Mouse (Mus musculus) intestine, postnatal 0 days (tissue): ENCODE results near the gene Amhr2. TPM values are rescaled to one million over a fixed set of nuclear protein-coding genes. Genes with fewer than 3 reads are reported as not detected.

Source experiments
- ATAC-seq: fragments of 200-750 bp; cut with Nextera tagmentation; 2 replicates; pipeline ENCODE4 v1.8.0; 2017; ENCODE audit warnings: mild to moderate bottlenecking, moderate TSS enrichment, moderate library complexity
- H3K27ac ChIP-seq: fragments of 300-500 bp; sonication (generic); 2 replicates; pipeline ENCODE4 v1.5.1; 2014; ENCODE audit warnings: mild to moderate bottlenecking, low read depth, low read length, moderate library complexity
- H3K27me3 ChIP-seq: fragments of 300-500 bp; sonication (generic); replicated peaks from 2 replicates; pipeline ENCODE4 v1.6.1; 2014; ENCODE audit warnings: low read length, mixed read lengths; ENCODE audit not compliant: control insufficient read depth, insufficient read depth
- H3K36me3 ChIP-seq: fragments of 300-500 bp; sonication (generic); 2 replicates; pipeline ENCODE4 v1.6.1; 2014; ENCODE audit warnings: mild to moderate bottlenecking, moderate library complexity; ENCODE audit not compliant: control insufficient read depth, insufficient read depth
- H3K4me1 ChIP-seq: fragments of 300-500 bp; sonication (generic); replicated peaks from 2 replicates; pipeline ENCODE4 v1.6.1; 2014; ENCODE audit warnings: antibody characterized with exemption, low read length, mixed read lengths; ENCODE audit not compliant: control insufficient read depth, insufficient read depth
- H3K4me2 ChIP-seq: fragments of 300-500 bp; sonication (generic); replicated peaks from 2 replicates; pipeline ENCODE4 v1.6.1; 2014; ENCODE audit warnings: low read depth, mild to moderate bottlenecking, moderate library complexity
- H3K4me3 ChIP-seq: fragments of 300-500 bp; sonication (generic); 2 replicates; pipeline ENCODE4 v1.5.1; 2014; ENCODE audit warnings: low read depth, low read length
- H3K9ac ChIP-seq: fragments of 300-500 bp; sonication (generic); 2 replicates; pipeline ENCODE4 v1.6.1; 2014; ENCODE audit warnings: mild to moderate bottlenecking, low read depth, low read length
- H3K9me3 ChIP-seq: fragments of 300-500 bp; sonication (generic); 2 replicates; pipeline ENCODE4 v1.6.1; 2016; ENCODE audit warnings: mixed run types; ENCODE audit not compliant: control insufficient read depth
- CTCF ChIP-seq: sonication (generic); IDR thresholded peaks from 2 replicates; pipeline ENCODE4 v1.5.1; 2016; ENCODE audit warnings: low read depth, mild to moderate bottlenecking, control low read depth, antibody characterized with exemption, moderate library complexity
- WGBS: fragments of 180-500 bp; shearing (Covaris S2); extraction: QIAGEN DNeasy Blood & Tissue Kit; methylation state at CpG from one replicate; pipeline ENCODE4 v1.1.7; 2014; 5-methylcytosine and 5-hydroxymethylcytosine counted together
- polyA plus RNA-seq: library from polyadenylated mRNA; unstranded; fragments of >200 nt; fragmentation: Nextera tagmentation; extraction: Ambion mirVana; gene quantifications from 2 replicates; pipeline ENCODE4 v1.2.1, GENCODE M21; 2015

The Amhr2 gene
- polyA plus RNA-seq, 1 experiment from 2014 or later = 0.50 TPM

GRCm38 (mm10) chr15:102499851-102500250 is 54.7 kb downstream of the Amhr2 start:
- no peaks in the 10 kb centered on the region for H3K9me3 ChIP-seq
- H3K27me3 ChIP-seq = no peaks in the 10 kb centered on the region
- H3K4me1 ChIP-seq = no peaks in the 10 kb centered on the region
- 80% methylated on average over 6 of the region's 6 CpGs for WGBS
- H3K4me3 ChIP-seq = no peak overlapping the region
- no peak overlapping the region for H3K9ac ChIP-seq
- no peak for TF ChIP-seq CTCF
- H3K27ac ChIP-seq = no peak overlapping the region
- H3K36me3 ChIP-seq = peaks cover 74% of the 10 kb centered on the region
- no peak for ATAC-seq
- no peak overlapping the region for H3K4me2 ChIP-seq

DNA sequence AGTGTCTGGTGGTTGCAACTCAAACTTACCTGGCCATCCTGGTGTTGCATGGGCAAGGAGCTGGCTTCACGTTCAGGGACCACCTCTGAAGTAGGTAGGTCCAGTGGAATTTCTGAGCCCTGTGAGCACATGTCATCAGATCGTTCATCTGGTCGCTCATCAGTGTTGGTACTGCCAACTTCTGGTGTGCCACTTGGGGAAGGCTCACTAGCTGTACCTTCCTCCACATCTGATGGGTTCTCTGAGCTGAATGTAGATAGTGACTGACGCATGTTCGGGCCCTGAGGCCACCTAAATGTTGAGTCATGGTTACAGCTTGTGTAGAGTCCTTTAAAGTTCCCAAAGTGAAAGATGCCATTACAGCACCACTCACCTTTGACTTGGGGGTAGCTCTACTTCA is 55.3 kb downstream of the Amhr2 start:
- WGBS = 88% methylated on average over 5 of the region's 5 CpGs
- no peak overlapping the region for H3K4me2 ChIP-seq
- ATAC-seq = no peak

GRCm38 (mm10) chr15:102501084-102501814 is 56.1 kb downstream of the Amhr2 start:
- peak; percentile 12; the same call in 1 of the 2 replicates for ATAC-seq
- 79% methylated on average over 19 of the region's 19 CpGs for WGBS
- Histone ChIP-seq H3K27ac (peak overlapping the region; percentile 74), H3K4me1 (no peaks in the 10 kb centered on the region), H3K9me3 (no peaks in the 10 kb centered on the region), H3K9ac (no peak overlapping the region), H3K4me2 (peak overlapping the region; percentile 21; the same call in 1 of the 2 replicates), H3K27me3 (no peaks in the 10 kb centered on the region), H3K4me3 (no peak overlapping the region), H3K36me3 (peaks cover 60% of the 10 kb centered on the region)
- TF ChIP-seq CTCF = no peak

More for the DNA sequence above, 55.3 kb downstream of the Amhr2 start:
- Histone ChIP-seq H3K27me3 (no peaks in the 10 kb centered on the region), H3K4me1 (no peaks in the 10 kb centered on the region), H3K9me3 (no peaks in the 10 kb centered on the region), H3K27ac (no peak overlapping the region; the same call in 1 of the 2 replicates), H3K36me3 (peaks cover 68% of the 10 kb centered on the region), H3K4me3 (no peak overlapping the region), H3K9ac (no peak overlapping the region)
- TF ChIP-seq CTCF = no peak

- 35% methylated on average over 9 of the region's 9 CpGs for WGBS
- Histone ChIP-seq H3K27ac (peak overlapping the region; percentile 74), H3K4me2 (peak overlapping the region; percentile 21; the same call in 1 of the 2 replicates), H3K36me3 (peaks cover 53% of the 10 kb centered on the region), H3K9ac (no peak overlapping the region), H3K4me3 (no peak overlapping the region), H3K9me3 (no peaks in the 10 kb centered on the region), H3K4me1 (no peaks in the 10 kb centered on the region), H3K27me3 (no peaks in the 10 kb centered on the region)
- peak; percentile 64 for ATAC-seq
- TF ChIP-seq CTCF = no peak
These were observed 57.2 kb downstream of the Amhr2 start for GRCm38 (mm10) chr15:102502254-102502840.

DNA sequence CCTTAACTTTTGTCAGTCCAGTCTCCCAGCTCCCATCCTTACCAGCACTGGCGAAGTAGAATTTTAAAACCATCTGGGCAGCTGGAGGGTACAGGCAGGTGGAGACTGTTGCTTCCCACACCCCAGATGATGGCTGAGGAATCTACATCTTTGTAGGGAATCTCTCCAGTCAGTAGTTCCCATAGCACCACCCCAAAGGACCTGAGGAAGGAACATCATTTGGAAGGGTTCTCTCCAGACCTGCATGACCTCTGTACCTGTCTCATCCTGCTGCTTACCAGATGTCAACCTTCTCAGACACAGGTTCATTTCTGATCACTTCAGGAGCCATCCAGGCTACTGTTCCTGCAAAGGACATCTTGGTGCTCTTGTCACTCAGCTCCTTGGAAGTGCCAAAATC is 58.3 kb downstream of the Amhr2 start, which contains the start of gene Gm10337:
TSS of gene Gm10337 (plus strand) at position 276 of the 400 bp plus-strand sequence.
- no peaks in the 10 kb centered on the region for H3K27me3 ChIP-seq
- no peaks in the 10 kb centered on the region for H3K4me1 ChIP-seq
- no peak within 1 kb of the TSS for H3K4me2 ChIP-seq
- no peaks in the 10 kb centered on the region for H3K9me3 ChIP-seq
- H3K27ac ChIP-seq = peak within 1 kb of the TSS; percentile 74
- H3K36me3 ChIP-seq = peaks cover 49% of the 10 kb centered on the region
- no peak for TF ChIP-seq CTCF
- no peak within 1 kb of the TSS for H3K9ac ChIP-seq
- ATAC-seq = no peak
- H3K4me3 ChIP-seq = no peak within 1 kb of the TSS
- 92% methylated on average over 1 of the region's 1 CpGs for whole genome bisulfite sequencing

Other genes with a start within 250 kb of the Amhr2 start
- gene Zfp740, start 242.1 kb upstream of the Amhr2 start, polyA plus RNA-seq = 14.1 and 16.0 TPM in 2 replicates
- gene Csad, start 240.6 kb upstream of the Amhr2 start, polyA plus RNA-seq = 22.8 and 26.8 TPM in 2 replicates
- 2.6 and 2.9 TPM in 2 replicates for gene Itgb7, start 213.4 kb upstream of the Amhr2 start, polyA plus RNA-seq
- gene Rarg, start 187.8 kb upstream of the Amhr2 start, polyA plus RNA-seq = 5.9 and 7.3 TPM in 2 replicates
- 0.07 TPM in 1 of 2 replicates, not detected in the other for gene Gm9918, start 174.8 kb upstream of the Amhr2 start, polyA plus RNA-seq
- gene Mfsd5, start 165.9 kb upstream of the Amhr2 start, polyA plus RNA-seq = 80.4 and 81.1 TPM in 2 replicates
- gene Espl1, start 149.1 kb upstream of the Amhr2 start, polyA plus RNA-seq = 4.7 and 5.4 TPM in 2 replicates
- 339 and 341 TPM in 2 replicates for gene Pfdn5, start 119.3 kb upstream of the Amhr2 start, polyA plus RNA-seq
- 35.8 and 41.5 TPM in 2 replicates for gene Myg1, start 113.7 kb upstream of the Amhr2 start, polyA plus RNA-seq
- gene Aaas, start 94.6 kb upstream of the Amhr2 start, polyA plus RNA-seq = 15.0 and 16.8 TPM in 2 replicates
- 0.07 and 0.14 TPM in 2 replicates for gene Sp7, start 78.2 kb upstream of the Amhr2 start, polyA plus RNA-seq
- gene Sp1, start 39.2 kb upstream of the Amhr2 start, polyA plus RNA-seq = 5.6 and 5.8 TPM in 2 replicates
- 394 and 398 TPM in 2 replicates for gene Prr13, start 13.7 kb downstream of the Amhr2 start, polyA plus RNA-seq
- 109 and 115 TPM in 2 replicates for gene Pcbp2, start 25.2 kb downstream of the Amhr2 start, polyA plus RNA-seq
- 3.5 TPM in 1 of 2 replicates, not detected in the other for gene Gm10337, start 58.4 kb downstream of the Amhr2 start, polyA plus RNA-seq
- gene Map3k12, start 71.7 kb downstream of the Amhr2 start, polyA plus RNA-seq = 3.1 and 3.5 TPM in 2 replicates
- gene Tarbp2, start 72.8 kb downstream of the Amhr2 start, polyA plus RNA-seq = 50.2 and 50.4 TPM in 2 replicates
- gene Npff, start 79.6 kb downstream of the Amhr2 start, polyA plus RNA-seq = 1.1 TPM in 2 replicates
- gene Gm28047, start 179.7 kb downstream of the Amhr2 start, polyA plus RNA-seq = not detected in 2 replicates
- 15.0 and 17.1 TPM in 2 replicates for gene Atf7, start 180.1 kb downstream of the Amhr2 start, polyA plus RNA-seq
- 74.5 and 77.9 TPM in 2 replicates for gene Atp5g2, start 227.0 kb downstream of the Amhr2 start, polyA plus RNA-seq